Comparison of ENCODE assay signal across 8 mouse cellular contexts in genomic region chr16:21204367-21205092, GRCm38 (mm10). TPM values are rescaled to one million over a fixed set of nuclear protein-coding genes. Genes with fewer than 3 reads are reported as not detected.
DNase-seq lines count a peak whose midpoint lies in the region; ATAC-seq and TF ChIP-seq lines count a peak whose summit lies in the region.

TSS of gene Ephb3 (plus strand) at chr16:21204755.

- no peaks in the 10 kb centered on the region for H3K9me3 ChIP-seq in ES-Bruce4 (replicated peaks; ENCODE audit: control insufficient read depth, insufficient read depth, low read length, poor library complexity, severe bottlenecking)
- no peaks in the 10 kb centered on the region for H3K9me3 ChIP-seq in forebrain, embryonic 13.5 days (replicated peaks)
- no peaks in the 10 kb centered on the region for H3K9me3 ChIP-seq in heart, postnatal 0 days (replicated peaks; ENCODE audit: control insufficient read depth, low read length)
- no peaks in the 10 kb centered on the region for H3K9me3 ChIP-seq in liver, embryonic 14.5 days (ENCODE audit: control insufficient read depth, low read length)
- no peaks in the 10 kb centered on the region for H3K9me3 ChIP-seq in neural tube, embryonic 11.5 days (ENCODE audit: control insufficient read depth, low read length)
- no peaks in the 10 kb centered on the region for H3K9me3 ChIP-seq in stomach, postnatal 0 days (ENCODE audit: control insufficient read depth, low read length)

- no peaks in the 10 kb centered on the region for H3K27me3 ChIP-seq in ES-Bruce4 (ENCODE audit: control insufficient read depth, insufficient read depth, low read length, poor library complexity, severe bottlenecking)
- H3K27me3 ChIP-seq in forebrain, embryonic 13.5 days = peaks cover 28% of the 10 kb centered on the region
- no peaks in the 10 kb centered on the region for H3K27me3 ChIP-seq in heart, postnatal 0 days (ENCODE audit: control insufficient read depth, insufficient read depth, low read length)
- peaks cover 35% of the 10 kb centered on the region for H3K27me3 ChIP-seq in liver, embryonic 14.5 days (ENCODE audit: control insufficient read depth, insufficient read depth, low read length)
- H3K27me3 ChIP-seq in neural tube, embryonic 11.5 days (ENCODE audit: control insufficient read depth, insufficient read depth, low read length) = 0 out of 2 replicates have a peak, but pooled peaks cover 3% of the 10 kb centered on the region
- no peaks in the 10 kb centered on the region for H3K27me3 ChIP-seq in stomach, postnatal 0 days (ENCODE audit: control insufficient read depth, insufficient read depth, low read length)

- peak; percentile 69 for TF ChIP-seq CTCF in ES-Bruce4 (IDR thresholded peaks at IDR 0.05; ENCODE audit: low read depth, low read length)
- TF ChIP-seq CTCF in heart, postnatal 0 days (IDR thresholded peaks at IDR 0.05; ENCODE audit: low read depth) = peak; percentile 88
- TF ChIP-seq CTCF in liver, embryonic 14.5 days (IDR thresholded peaks at IDR 0.05; ENCODE audit: low read depth) = peak; percentile 76
- TF ChIP-seq CTCF in stomach, postnatal 0 days (IDR thresholded peaks at IDR 0.05; ENCODE audit: low read depth) = peak; percentile 93

- H3K4me1 ChIP-seq in ES-Bruce4 (ENCODE audit: control insufficient read depth, insufficient read depth, low read length) = peaks cover 11% of the 10 kb centered on the region
- H3K4me1 ChIP-seq in forebrain, embryonic 13.5 days = peaks cover 27% of the 10 kb centered on the region
- H3K4me1 ChIP-seq in heart, postnatal 0 days (ENCODE audit: control insufficient read depth, insufficient read depth) = peaks cover 13% of the 10 kb centered on the region; the same call in 1 of the 2 replicates
- H3K4me1 ChIP-seq in liver, embryonic 14.5 days (replicated peaks; ENCODE audit: control insufficient read depth in 2 of 2, insufficient read depth in 2 of 2, low read length in 1 of 2) = no peaks in the 10 kb centered on the region
- peaks cover 8% of the 10 kb centered on the region; the same call in 1 of the 2 replicates for H3K4me1 ChIP-seq in neural tube, embryonic 11.5 days (ENCODE audit: control insufficient read depth, insufficient read depth, low read length)
- peaks cover 8% of the 10 kb centered on the region for H3K4me1 ChIP-seq in stomach, postnatal 0 days (replicated peaks; ENCODE audit: control insufficient read depth, insufficient read depth)

- H3K27ac ChIP-seq in ES-Bruce4 (ENCODE audit: insufficient read depth, low read length) = peak within 1 kb of the TSS; percentile 28; the same call in 1 of the 2 replicates
- H3K27ac ChIP-seq in forebrain, embryonic 13.5 days = peak within 1 kb of the TSS; percentile 63
- H3K27ac ChIP-seq in heart, postnatal 0 days (ENCODE audit: low read depth) = peak within 1 kb of the TSS; percentile 67
- no peak within 1 kb of the TSS for H3K27ac ChIP-seq in liver, embryonic 14.5 days
- peak within 1 kb of the TSS; percentile 71 for H3K27ac ChIP-seq in neural tube, embryonic 11.5 days (ENCODE audit: low read depth, low read length)
- H3K27ac ChIP-seq in stomach, postnatal 0 days (replicated peaks) = peak within 1 kb of the TSS; percentile 90

- WGBS in forebrain, embryonic 13.5 days = under 1% methylated on average over 51 of the region's 51 CpGs
- WGBS in heart, postnatal 0 days = under 1% methylated on average over 50 of the region's 51 CpGs
- under 1% methylated on average over 51 of the region's 51 CpGs for WGBS in liver, embryonic 14.5 days (ENCODE audit: insufficient replicate concordance)
- WGBS in neural tube, embryonic 11.5 days = 0% methylated on average over 50 of the region's 51 CpGs
- WGBS in stomach, postnatal 0 days = under 1% methylated on average over 51 of the region's 51 CpGs

- peak; percentile 98 for ATAC-seq in forebrain, embryonic 13.5 days
- ATAC-seq in heart, postnatal 0 days (ENCODE audit: insufficient read depth, low read depth) = peak; percentile 98
- peak; percentile 94 for ATAC-seq in liver, embryonic 14.5 days (ENCODE audit: insufficient read depth)
- peak; percentile 98 for ATAC-seq in neural tube, embryonic 11.5 days (ENCODE audit: insufficient read depth, low FRiP score, low TSS enrichment)
- ATAC-seq in stomach, postnatal 0 days (ENCODE audit: low FRiP score, low TSS enrichment) = peak; percentile 98

- no peak for TF ChIP-seq EP300 in ES-Bruce4 (IDR thresholded peaks at IDR 0.05; ENCODE audit: insufficient read depth, low read depth, low read length)
- TF ChIP-seq EP300 in heart, postnatal 0 days (IDR thresholded peaks at IDR 0.05; ENCODE audit: low read depth) = 0 out of 2 replicates have a peak, but pooled peaks have one; percentile 13
- no peak for TF ChIP-seq EP300 in liver, embryonic 14.5 days (IDR thresholded peaks at IDR 0.05; ENCODE audit: low read depth)
- TF ChIP-seq EP300 in stomach, postnatal 0 days (optimal IDR thresholded peaks at IDR 0.05) = no peak

- peak within 1 kb of the TSS; percentile 88 for H3K9ac ChIP-seq in ES-Bruce4 (ENCODE audit: low read depth, poor library complexity, severe bottlenecking)
- peak within 1 kb of the TSS; percentile 76 for H3K9ac ChIP-seq in forebrain, embryonic 13.5 days
- H3K9ac ChIP-seq in heart, postnatal 0 days (replicated peaks; ENCODE audit: low read depth, low read length) = peak within 1 kb of the TSS; percentile 75
- H3K9ac ChIP-seq in liver, embryonic 14.5 days (replicated peaks) = no peak within 1 kb of the TSS
- peak within 1 kb of the TSS; percentile 94 for H3K9ac ChIP-seq in neural tube, embryonic 11.5 days (ENCODE audit: low read length)
- H3K9ac ChIP-seq in stomach, postnatal 0 days (ENCODE audit: low read length) = peak within 1 kb of the TSS; percentile 96

- DNase-seq in cerebellum, adult 11 months = peak; percentile 85
- DNase-seq in heart, postnatal 0 days (ENCODE audit: low spot score) = peak; percentile 100
- DNase-seq in kidney, postnatal 36 days = peak; percentile 99 to 100
- peak; percentile 75 to 79 (median 76) for DNase-seq in liver, embryonic 14.5 days (ENCODE audit: low read depth in 3 of 3, low spot score in 3 of 3)
- DNase-seq in neural tube, embryonic 11.5 days (ENCODE audit: low spot score) = peak; percentile 99
- peak; percentile 99 for DNase-seq in stomach, postnatal 0 days (ENCODE audit: low spot score)

- H3K4me2 ChIP-seq in forebrain, embryonic 13.5 days = peak within 1 kb of the TSS; percentile 78
- peak within 1 kb of the TSS; percentile 70 for H3K4me2 ChIP-seq in heart, postnatal 0 days (ENCODE audit: low read depth, low read length)
- peak within 1 kb of the TSS; percentile 56 for H3K4me2 ChIP-seq in liver, embryonic 14.5 days (ENCODE audit: low read depth)
- peak within 1 kb of the TSS; percentile 76 for H3K4me2 ChIP-seq in neural tube, embryonic 11.5 days (ENCODE audit: low read depth)
- peak within 1 kb of the TSS; percentile 58 for H3K4me2 ChIP-seq in stomach, postnatal 0 days (replicated peaks; ENCODE audit: low read depth)

- peak; percentile 92 for TF ChIP-seq POLR2A in ES-Bruce4 (IDR thresholded peaks at IDR 0.05; ENCODE audit: insufficient read depth, low read length)

- peak within 1 kb of the TSS; percentile 84 for H3K4me3 ChIP-seq in ES-Bruce4 (ENCODE audit: low read depth, low read length)
- H3K4me3 ChIP-seq in forebrain, embryonic 13.5 days = peak within 1 kb of the TSS; percentile 72
- peak within 1 kb of the TSS; percentile 65 for H3K4me3 ChIP-seq in heart, postnatal 0 days (ENCODE audit: low read depth, low read length)
- H3K4me3 ChIP-seq in liver, embryonic 14.5 days (ENCODE audit: insufficient read depth in 1 of 2, low read depth in 2 of 2, low read length in 2 of 2) = peak within 1 kb of the TSS; percentile 23 to 46
- H3K4me3 ChIP-seq in neural tube, embryonic 11.5 days (ENCODE audit: low read depth, low read length) = peak within 1 kb of the TSS; percentile 84
- peak within 1 kb of the TSS; percentile 96 for H3K4me3 ChIP-seq in stomach, postnatal 0 days (ENCODE audit: low read depth, low read length)

- no peaks in the 10 kb centered on the region for H3K36me3 ChIP-seq in ES-Bruce4 (ENCODE audit: control insufficient read depth, insufficient read depth, low read length, poor library complexity, severe bottlenecking)
- H3K36me3 ChIP-seq in forebrain, embryonic 13.5 days (ENCODE audit: poor library complexity, severe bottlenecking) = no peaks in the 10 kb centered on the region
- H3K36me3 ChIP-seq in heart, postnatal 0 days (replicated peaks; ENCODE audit: control insufficient read depth, insufficient read depth, low read length) = no peaks in the 10 kb centered on the region
- H3K36me3 ChIP-seq in liver, embryonic 14.5 days (replicated peaks; ENCODE audit: control insufficient read depth, insufficient read depth, low read depth) = no peaks in the 10 kb centered on the region
- H3K36me3 ChIP-seq in neural tube, embryonic 11.5 days (ENCODE audit: control insufficient read depth, insufficient read depth, low read length) = no peaks in the 10 kb centered on the region
- H3K36me3 ChIP-seq in stomach, postnatal 0 days (ENCODE audit: control insufficient read depth, insufficient read depth, low read length) = no peaks in the 10 kb centered on the region

RNA-seq across cellular contexts. Expression of gene Ephb3, which starts in this region (rescaled TPM):
- polyA plus RNA-seq in ES-Bruce4 (2011; ENCODE audit: insufficient read depth, insufficient read length, low read depth, missing spikeins) = 24.8 and 26.3 TPM in 2 replicates
- 7.1 and 8.1 TPM in 2 replicates for polyA plus RNA-seq in forebrain, embryonic 13.5 days (2015; fragmentation: Nextera tagmentation; extraction: Ambion mirVana)
- 8.5 and 9.6 TPM in 2 replicates for total RNA-seq in heart, postnatal 0 days (2014; rRNA removed; ENCODE audit: low replicate concordance)
- polyA plus RNA-seq in heart, postnatal 0 days (2015; fragmentation: Nextera tagmentation; extraction: Ambion mirVana) = 6.2 and 6.8 TPM in 2 replicates
- polyA plus RNA-seq in liver, embryonic 14.5 days (2012; rRNA removed) = 0.43 and 0.48 TPM in 2 replicates
- 0.20 and 0.47 TPM in 2 replicates for polyA plus RNA-seq in liver, embryonic 14.5 days (2014; fragmentation: Nextera tagmentation; extraction: Ambion mirVana)
- 15.1 and 15.5 TPM in 2 replicates for polyA plus RNA-seq in neural tube, embryonic 11.5 days (2014; fragmentation: Nextera tagmentation; extraction: Ambion mirVana)
- polyA plus RNA-seq in stomach, postnatal 0 days (2015; fragmentation: Nextera tagmentation; extraction: Ambion mirVana) = 15.1 and 16.8 TPM in 2 replicates

Comparison
In these comparisons a context has a peak if more than half of its experiments do, and no peak if none do; other contexts are left out.
1. Peak in DNase-seq, ATAC-seq, H3K4me3 ChIP-seq and H3K4me2 ChIP-seq in liver, embryonic 14.5 days; RNA of the gene not detected or under 1 TPM.
2. H3K4me3 ChIP-seq: peak in every context shown above with its lines; median percentile 96 in stomach, postnatal 0 days; 84 in ES-Bruce4; 84 in neural tube, embryonic 11.5 days; 72 in forebrain, embryonic 13.5 days; 65 in heart, postnatal 0 days; 34 in liver, embryonic 14.5 days.